Mouse (Mus musculus) hindbrain, postnatal 0 days (tissue): Measurements from ENCODE around the gene 2310030G06Rik. TPM values are rescaled to one million over a fixed set of nuclear protein-coding genes. Genes with fewer than 3 reads are reported as not detected.

Source experiments
- ATAC-seq: fragments of 200-750 bp; cut with Nextera tagmentation; 2 replicates; pipeline ENCODE4 v1.8.0; 2017; ENCODE audit warnings: mild to moderate bottlenecking, moderate TSS enrichment, moderate library complexity
- DNase-seq: peaks from one replicate; pipeline ENCODE4 v3.0.0-alpha.2; 2015; ENCODE audit warnings: low spot score
- H3K27ac ChIP-seq: fragments of 300-500 bp; sonication (generic); 2 replicates; pipeline ENCODE4 v1.5.1; 2014; ENCODE audit warnings: mild to moderate bottlenecking
- H3K27me3 ChIP-seq: fragments of 300-500 bp; sonication (generic); 2 replicates; pipeline ENCODE4 v1.6.1; 2014; ENCODE audit warnings: low read length, mixed read lengths; ENCODE audit not compliant: insufficient read depth
- H3K36me3 ChIP-seq: fragments of 300-500 bp; sonication (generic); 2 replicates; pipeline ENCODE4 v1.6.1; 2014; ENCODE audit warnings: low read length, mixed read lengths; ENCODE audit not compliant: insufficient read depth
- H3K4me1 ChIP-seq: fragments of 300-500 bp; sonication (generic); 2 replicates; pipeline ENCODE4 v1.6.1; 2014; ENCODE audit warnings: antibody characterized with exemption, low read length, mixed read lengths; ENCODE audit not compliant: insufficient read depth
- H3K4me2 ChIP-seq: fragments of 300-500 bp; sonication (generic); 2 replicates; pipeline ENCODE4 v1.6.1; 2014; ENCODE audit warnings: low read depth, mild to moderate bottlenecking, low read length, moderate library complexity, mixed read lengths
- H3K4me3 ChIP-seq: fragments of 300-500 bp; sonication (generic); 2 replicates; pipeline ENCODE4 v1.5.1; 2014; ENCODE audit warnings: low read length
- H3K9ac ChIP-seq: fragments of 300-500 bp; sonication (generic); replicated peaks from 2 replicates; pipeline ENCODE4 v1.6.1; 2014; ENCODE audit warnings: mild to moderate bottlenecking, low read length, moderate library complexity, mixed read lengths
- H3K9me3 ChIP-seq: fragments of 300-500 bp; sonication (generic); 2 replicates; pipeline ENCODE4 v1.6.1; 2016; ENCODE audit warnings: low read length, mixed read lengths
- CTCF ChIP-seq: IDR thresholded peaks from 2 replicates; pipeline ENCODE4 v1.5.1; 2016; ENCODE audit warnings: antibody characterized with exemption, control low read depth, low read depth
- WGBS: fragments of 180-500 bp; shearing (Covaris S2); extraction: QIAGEN DNeasy Blood & Tissue Kit; methylation state at CpG from one replicate; pipeline ENCODE4 v1.1.7; 2014; 5-methylcytosine and 5-hydroxymethylcytosine counted together
- polyA plus RNA-seq: library from polyadenylated mRNA; unstranded; fragments of >200 nt; fragmentation: Nextera tagmentation; extraction: Ambion mirVana; gene quantifications from 2 replicates; pipeline ENCODE4 v1.2.1, GENCODE M21; 2015
- total RNA-seq: library from RNA; depleted of rRNA; stranded (reverse); fragments of >200 nt; gene quantifications from 2 replicates; pipeline ENCODE4 v1.2.3, GENCODE M21; 2014; rRNA removed

The 2310030G06Rik gene
- total RNA-seq (0.79 and 2.4 TPM in 2 replicates), polyA plus RNA-seq (2.7 and 3.0 TPM in 2 replicates)

DNA sequence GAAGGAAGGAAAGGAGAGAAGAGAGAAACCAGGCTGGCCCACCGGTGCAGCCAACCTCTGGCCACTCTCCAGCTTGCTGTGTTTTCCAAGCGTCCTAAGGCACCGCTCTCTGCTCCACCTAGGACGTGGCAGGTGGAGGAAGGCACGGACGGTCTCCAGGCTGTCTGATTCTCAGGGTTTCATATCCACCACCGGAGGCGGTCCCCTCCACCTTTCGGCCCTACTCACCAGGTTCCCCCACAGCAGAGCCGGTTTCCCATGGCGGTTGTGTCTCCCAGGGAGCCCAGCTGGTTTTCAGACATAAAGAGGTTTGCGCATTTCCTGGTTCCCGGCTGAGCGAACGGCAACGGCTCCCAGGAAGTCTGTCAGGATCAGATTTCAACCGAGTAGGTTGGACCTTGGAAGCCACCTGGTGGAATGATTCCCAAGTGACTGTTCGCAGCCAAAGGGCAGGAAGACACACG is at the start of gene 2310030G06Rik:
TSS of gene 2310030G06Rik (minus strand) at position 323 of the 464 bp plus-strand sequence.
- DNase-seq (peak; percentile 52), ATAC-seq (no peak)
- 4% methylated on average over 19 of the region's 19 CpGs for WGBS
- Histone ChIP-seq H3K36me3 (no peaks in the 10 kb centered on the region), H3K9ac (peak within 1 kb of the TSS; percentile 31; the same call in 1 of the 2 replicates), H3K27me3 (no peaks in the 10 kb centered on the region), H3K4me2 (peak within 1 kb of the TSS; percentile 58), H3K27ac (no peak within 1 kb of the TSS), H3K4me1 (peaks cover 6% of the 10 kb centered on the region; the same call in 1 of the 2 replicates), H3K4me3 (peak within 1 kb of the TSS; percentile 34), H3K9me3 (no peaks in the 10 kb centered on the region)
- peak; percentile 32; the same call in 1 of the 2 replicates for TF ChIP-seq CTCF

- WGBS, result 90% methylated on average over 3 of the region's 3 CpGs
- peaks cover 19% of the 10 kb centered on the region for H3K36me3 ChIP-seq
Measured at GRCm38 (mm10) chr9:50795266-50795665, 48.9 kb upstream of the 2310030G06Rik start.

GRCm38 (mm10) chr9:50782155-50782554 is 35.8 kb upstream of the 2310030G06Rik start:
- Histone ChIP-seq H3K27ac (no peak overlapping the region), H3K4me2 (no peak overlapping the region), H3K27me3 (no peaks in the 10 kb centered on the region), H3K9ac (no peak overlapping the region), H3K4me3 (no peak overlapping the region), H3K9me3 (no peaks in the 10 kb centered on the region), H3K4me1 (no peaks in the 10 kb centered on the region), H3K36me3 (peaks cover 66% of the 10 kb centered on the region)
- WGBS, result 72% methylated on average over 2 of the region's 2 CpGs
- peak; percentile 45 for DNase-seq
- TF ChIP-seq CTCF, result peak; percentile 61
- no peak for ATAC-seq

More at GRCm38 (mm10) chr9:50795266-50795665, 48.9 kb upstream of the 2310030G06Rik start:
- no peak for TF ChIP-seq CTCF
- Histone ChIP-seq H3K27me3 (no peaks in the 10 kb centered on the region), H3K4me1 (no peaks in the 10 kb centered on the region), H3K9ac (no peak overlapping the region), H3K4me3 (no peak overlapping the region), H3K9me3 (no peaks in the 10 kb centered on the region), H3K4me2 (no peak overlapping the region), H3K27ac (no peak overlapping the region)
- no peak for ATAC-seq
- no peak for DNase-seq

GRCm38 (mm10) chr9:50776162-50776760 is 29.9 kb upstream of the 2310030G06Rik start:
- peak overlapping the region; percentile 89 for H3K4me2 ChIP-seq
- H3K27ac ChIP-seq, result peak overlapping the region; percentile 91
- 71% methylated on average over 11 of the region's 11 CpGs for WGBS
- H3K9me3 ChIP-seq, result no peaks in the 10 kb centered on the region
- no peak for ATAC-seq
- peaks cover 30% of the 10 kb centered on the region for H3K36me3 ChIP-seq
- DNase-seq, result no peak
- H3K27me3 ChIP-seq, result no peaks in the 10 kb centered on the region
- peaks cover 5% of the 10 kb centered on the region; the same call in 1 of the 2 replicates for H3K4me1 ChIP-seq
- no peak for TF ChIP-seq CTCF
- peak overlapping the region; percentile 90 for H3K9ac ChIP-seq
- H3K4me3 ChIP-seq, result peak overlapping the region; percentile 87

GRCm38 (mm10) chr9:50775662-50776126 is 29.4 kb upstream of the 2310030G06Rik start:
- ATAC-seq, result peak; percentile 66
- DNase-seq, result peak; percentile 35
- peaks cover 5% of the 10 kb centered on the region; the same call in 1 of the 2 replicates for H3K4me1 ChIP-seq
- H3K4me3 ChIP-seq, result peak overlapping the region; percentile 87
- no peaks in the 10 kb centered on the region for H3K27me3 ChIP-seq
- H3K9ac ChIP-seq, result peak overlapping the region; percentile 90
- peaks cover 24% of the 10 kb centered on the region for H3K36me3 ChIP-seq
- H3K4me2 ChIP-seq, result peak overlapping the region; percentile 89
- TF ChIP-seq CTCF, result no peak
- H3K9me3 ChIP-seq, result no peaks in the 10 kb centered on the region
- peak overlapping the region; percentile 91 for H3K27ac ChIP-seq
- 1% methylated on average over 29 of the region's 30 CpGs for WGBS

- H3K4me3 ChIP-seq, result peak within 1 kb of the TSS; percentile 87
- H3K27me3 ChIP-seq, result no peaks in the 10 kb centered on the region
- 1% methylated on average over 49 of the region's 51 CpGs for WGBS
- DNase-seq (peak; percentile 91), ATAC-seq (peak; percentile 81)
- H3K9me3 ChIP-seq, result no peaks in the 10 kb centered on the region
- peaks cover 5% of the 10 kb centered on the region; the same call in 1 of the 2 replicates for H3K4me1 ChIP-seq
- peak within 1 kb of the TSS; percentile 91 for H3K27ac ChIP-seq
- TF ChIP-seq CTCF, result no peak
- peak within 1 kb of the TSS; percentile 89 for H3K4me2 ChIP-seq
- H3K9ac ChIP-seq, result peak within 1 kb of the TSS; percentile 90
- H3K36me3 ChIP-seq, result peaks cover 18% of the 10 kb centered on the region; the same call in 1 of the 2 replicates
Measured at GRCm38 (mm10) chr9:50774991-50775612, 28.8 kb upstream of the 2310030G06Rik start, which contains the start of the genes Alg9 and 1110032A03Rik. TSS of gene Alg9 (plus strand) at chr9:50775019. TSS of gene 1110032A03Rik (minus strand) at chr9:50775520.
